ENCODE assay signal across 8 mouse cellular contexts in genomic region chr3:17794251-17795061, GRCm38 (mm10).
DNase-seq lines count a peak whose midpoint lies in the region; ATAC-seq lines count a peak whose summit lies in the region.

No protein-coding gene starts in this region.

- H3K4me3 ChIP-seq in forebrain, embryonic 14.5 days (ENCODE audit: low read depth, low read length), result peak overlapping the region; percentile 64
- H3K4me3 ChIP-seq in neural tube, embryonic 15.5 days (replicated peaks), result peak overlapping the region; percentile 60

- peaks cover 20% of the 10 kb centered on the region; the same call in 1 of the 2 replicates for H3K36me3 ChIP-seq in forebrain, embryonic 14.5 days (ENCODE audit: control insufficient read depth, insufficient read depth, low read length)
- no peaks in the 10 kb centered on the region for H3K36me3 ChIP-seq in neural tube, embryonic 15.5 days

- no peaks in the 10 kb centered on the region for H3K27me3 ChIP-seq in forebrain, embryonic 14.5 days (replicated peaks; ENCODE audit: control insufficient read depth, insufficient read depth, low read length)
- no peaks in the 10 kb centered on the region for H3K27me3 ChIP-seq in neural tube, embryonic 15.5 days (replicated peaks)

- no peaks in the 10 kb centered on the region for H3K9me3 ChIP-seq in forebrain, embryonic 14.5 days (replicated peaks; ENCODE audit: control insufficient read depth, low read length)
- no peaks in the 10 kb centered on the region for H3K9me3 ChIP-seq in neural tube, embryonic 15.5 days (replicated peaks)

- 2% methylated on average over 46 of the region's 46 CpGs for WGBS in forebrain, embryonic 14.5 days
- WGBS in neural tube, embryonic 15.5 days, result under 1% methylated on average over 46 of the region's 46 CpGs

- H3K9ac ChIP-seq in forebrain, embryonic 14.5 days (ENCODE audit: low read length), result peak overlapping the region; percentile 99
- H3K9ac ChIP-seq in neural tube, embryonic 15.5 days (replicated peaks), result peak overlapping the region; percentile 89

- H3K4me1 ChIP-seq in forebrain, embryonic 14.5 days (ENCODE audit: control insufficient read depth, insufficient read depth, low read length), result peaks cover 8% of the 10 kb centered on the region; the same call in 1 of the 2 replicates
- no peaks in the 10 kb centered on the region for H3K4me1 ChIP-seq in neural tube, embryonic 15.5 days

- peak; percentile 56 for ATAC-seq in cerebellum, adult (ENCODE audit: insufficient number of reproducible peaks, low FRiP score, low TSS enrichment)
- peak; percentile 28 for ATAC-seq in forebrain, embryonic 14.5 days
- peak; percentile 51 for ATAC-seq in neural tube, embryonic 15.5 days (ENCODE audit: low FRiP score)

- peak overlapping the region; percentile 98 for H3K27ac ChIP-seq in forebrain, embryonic 14.5 days (ENCODE audit: low read depth, low read length)
- H3K27ac ChIP-seq in neural tube, embryonic 15.5 days (replicated peaks), result peak overlapping the region; percentile 97

- DNase-seq in 3134 (ENCODE audit: extremely low read depth, insufficient read length, low spot score), result peak; percentile 2
- DNase-seq in forebrain, embryonic 14.5 days (ENCODE audit: low spot score), result no peak
- DNase-seq in left cerebral cortex, adult 18-20 months (ENCODE audit: low spot score in 2 of 2), result peak; percentile 66 to 73
- no peak for DNase-seq in thymus, postnatal 36 days
- no peak for DNase-seq in urinary bladder, postnatal 10 days (ENCODE audit: low spot score)
- no peak for DNase-seq in adrenal gland, postnatal 36 days

- H3K4me2 ChIP-seq in forebrain, embryonic 14.5 days (ENCODE audit: low read length), result peak overlapping the region; percentile 76
- H3K4me2 ChIP-seq in neural tube, embryonic 15.5 days, result peak overlapping the region; percentile 79

Comparison
In these comparisons a context has a peak if more than half of its experiments do, and no peak if none do; other contexts are left out.
1. DNase-seq: peak in 3134 (single experiment) and left cerebral cortex, adult 18-20 months (2 of 2); none in forebrain, embryonic 14.5 days (single experiment), thymus, postnatal 36 days (0 of 2), urinary bladder, postnatal 10 days (single experiment) and adrenal gland, postnatal 36 days (0 of 2).
2. Peak in every context shown above with its lines, with median percentiles within 50 percentile points of each other: ATAC-seq.